Mouse (Mus musculus) small intestine, adult 2 months (tissue): ENCODE data around the gene Mrps27. TPM values are rescaled to one million over a fixed set of nuclear protein-coding genes. Genes with fewer than 3 reads are reported as not detected.

Experiments used
- H3K27ac ChIP-seq: fragments of 200-500 bp; 2 replicates; pipeline ENCODE4 v1.5.1; 2012; ENCODE audit warnings: low read depth, low read length, control low read depth, inconsistent platforms; ENCODE audit not compliant: insufficient read depth
- H3K27me3 ChIP-seq: fragments of 200-500 bp; 2 replicates; pipeline ENCODE4 v1.6.1; 2012; ENCODE audit warnings: mild to moderate bottlenecking, moderate library complexity, low read length, inconsistent platforms; ENCODE audit not compliant: control insufficient read depth, insufficient read depth
- H3K36me3 ChIP-seq: fragments of 200-500 bp; 2 replicates; pipeline ENCODE4 v1.6.1; 2012; ENCODE audit warnings: mild to moderate bottlenecking, low read length, control low read depth, inconsistent platforms; ENCODE audit not compliant: control insufficient read depth, insufficient read depth
- H3K4me1 ChIP-seq: fragments of 200-500 bp; 2 replicates; pipeline ENCODE4 v1.6.1; 2012; ENCODE audit warnings: low read length, inconsistent platforms, mixed read lengths; ENCODE audit not compliant: control insufficient read depth, insufficient read depth, insufficient read length
- H3K4me3 ChIP-seq: fragments of 200-500 bp; 2 replicates; pipeline ENCODE4 v1.5.1; 2012; ENCODE audit warnings: low read depth, mild to moderate bottlenecking, control low read depth, inconsistent platforms, low read length, moderate library complexity
- CTCF ChIP-seq: fragments of 200-500 bp; IDR thresholded peaks from 2 replicates; pipeline ENCODE4 v1.5.1; 2012; ENCODE audit warnings: low read depth, mild to moderate bottlenecking, control low read depth, inconsistent platforms, low read length, moderate library complexity, mixed read lengths; ENCODE audit not compliant: insufficient replicate concordance, insufficient read length; ENCODE audit errors: extremely low read depth
- POLR2A ChIP-seq: fragments of 200-500 bp; IDR thresholded peaks from 2 replicates; pipeline ENCODE4 v1.6.1; 2012; ENCODE audit warnings: low read depth, mild to moderate bottlenecking, control low read depth, inconsistent platforms, low read length, moderate library complexity
- WGBS: fragments of 180-500 bp; shearing (Covaris S2); methylation state at CpG from one replicate; pipeline ENCODE4 v1.1.7; 2018; 5-methylcytosine and 5-hydroxymethylcytosine counted together
- polyA plus RNA-seq: library from polyadenylated mRNA; depleted of rRNA; stranded (reverse); fragments of >200 nt; gene quantifications from 2 replicates; pipeline ENCODE4 v1.2.3, GENCODE M21; 2012

Mrps27 gene
- polyA plus RNA-seq, 1 experiment = 7.8 TPM

DNA sequence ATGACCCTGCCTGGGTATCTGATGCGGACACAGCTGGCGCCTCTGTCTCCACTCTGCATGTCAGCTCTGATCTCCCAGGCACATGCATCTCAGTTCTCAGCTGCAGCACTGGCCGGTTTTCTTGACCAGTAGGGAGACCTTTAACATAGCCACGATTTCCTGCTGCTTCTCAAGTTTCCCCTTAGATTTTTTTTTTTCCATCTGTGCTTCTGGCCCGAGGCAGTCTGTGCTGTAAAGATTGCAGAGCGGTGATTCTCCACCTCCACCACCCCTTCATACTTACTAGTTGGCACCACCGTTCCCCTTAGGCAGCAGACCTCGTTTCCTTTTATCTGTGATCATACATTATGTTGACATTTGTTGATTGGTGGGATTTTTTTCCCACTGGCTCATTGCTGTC, 6.6 kb downstream of the Mrps27 start:
- H3K4me3 ChIP-seq = no peak overlapping the region
- TF ChIP-seq POLR2A (no peak), CTCF (no peak)
- no peaks in the 10 kb centered on the region for H3K27me3 ChIP-seq
- H3K4me1 ChIP-seq = no peaks in the 10 kb centered on the region
- no peak overlapping the region for H3K27ac ChIP-seq
- H3K36me3 ChIP-seq = peaks cover 6% of the 10 kb centered on the region
- 70% methylated on average over 8 of the region's 8 CpGs for WGBS

DNA sequence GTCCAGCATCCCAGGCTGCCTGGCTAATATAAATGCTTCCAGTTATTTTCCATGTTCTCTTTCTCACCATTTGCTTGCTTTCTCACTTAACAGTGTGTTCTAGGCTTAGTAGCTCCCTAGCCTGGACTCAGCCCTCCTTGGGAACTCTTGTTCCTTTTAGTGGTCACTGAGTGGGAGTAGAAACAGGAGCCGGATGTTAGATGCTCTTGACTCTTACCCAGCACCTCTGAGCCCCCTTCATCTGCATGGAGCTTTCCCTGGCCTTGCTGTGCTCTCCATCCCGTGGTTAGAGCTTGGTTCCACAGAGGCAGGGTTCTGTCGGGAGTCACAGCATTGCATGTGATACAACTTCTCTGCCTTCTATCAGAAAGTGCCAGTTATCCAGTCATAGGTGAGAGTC, 7.0 kb downstream of the Mrps27 start:
- TF ChIP-seq POLR2A (no peak), CTCF (no peak)
- H3K4me3 ChIP-seq = no peak overlapping the region
- H3K27me3 ChIP-seq = no peaks in the 10 kb centered on the region
- no peaks in the 10 kb centered on the region for H3K4me1 ChIP-seq
- WGBS = 87% methylated on average over 3 of the region's 3 CpGs
- H3K27ac ChIP-seq = no peak overlapping the region
- peaks cover 6% of the 10 kb centered on the region for H3K36me3 ChIP-seq

DNA sequence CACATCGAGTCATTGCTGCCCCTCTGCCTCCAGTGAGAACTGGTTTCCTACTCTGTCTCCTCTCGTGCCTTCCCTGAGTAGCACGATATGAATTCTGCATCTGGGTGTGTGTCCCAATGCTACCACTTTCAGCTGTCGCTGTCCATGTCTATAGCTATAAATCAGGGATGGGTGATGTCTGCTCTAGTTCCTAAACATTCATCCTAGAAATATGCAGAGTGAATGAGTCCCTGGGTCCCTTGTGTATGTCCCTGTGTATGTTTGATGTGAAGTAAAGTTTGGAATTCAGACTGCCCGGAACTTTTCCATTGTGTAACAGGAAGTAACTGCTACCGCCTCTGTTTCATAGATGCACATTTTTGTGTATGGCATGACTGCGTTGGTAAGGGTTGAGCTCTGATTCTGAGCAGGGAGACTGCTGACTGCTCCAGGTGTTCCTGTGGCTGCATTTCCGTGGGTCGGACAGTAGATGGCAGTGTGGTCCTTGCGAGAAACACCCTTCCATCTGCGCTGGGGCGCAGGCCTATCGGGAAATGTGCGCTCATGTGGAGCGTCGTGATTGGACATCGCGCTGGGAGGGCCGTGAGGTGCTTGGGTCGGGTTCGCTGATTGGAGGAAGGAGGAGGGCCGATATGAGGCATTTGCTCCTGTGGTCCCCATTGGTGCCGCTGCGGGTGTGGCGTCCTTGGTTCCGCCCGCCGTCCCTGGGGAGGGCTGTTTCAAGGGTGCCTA, 8.3 kb downstream of the Mrps27 start:
- Histone ChIP-seq H3K4me3 (peak overlapping the region; percentile 38), H3K4me1 (no peaks in the 10 kb centered on the region), H3K27me3 (no peaks in the 10 kb centered on the region), H3K27ac (peak overlapping the region; percentile 67; the same call in 1 of the 2 replicates), H3K36me3 (peaks cover 5% of the 10 kb centered on the region)
- WGBS = 9% methylated on average over 28 of the region's 28 CpGs
- TF ChIP-seq POLR2A = no peak; the same call in 1 of the 2 replicates
- peak; percentile 95 for TF ChIP-seq CTCF

DNA sequence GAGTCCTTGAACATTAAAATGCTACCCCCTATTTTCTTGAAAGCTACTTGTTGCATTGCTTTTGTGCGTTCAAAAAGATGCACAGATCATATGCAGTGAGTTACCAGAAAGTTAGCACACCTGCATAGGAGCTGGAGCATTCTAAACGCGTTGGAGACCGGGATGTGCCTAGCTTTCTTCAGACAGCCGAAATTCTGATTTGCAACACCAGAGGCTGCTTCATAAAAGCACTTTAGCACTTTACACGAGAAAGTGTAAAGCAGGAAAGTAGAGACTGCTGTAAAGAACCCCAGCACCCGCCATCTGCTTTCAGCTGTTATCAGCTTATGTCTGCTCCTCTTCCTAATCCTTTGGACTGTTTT, 8.9 kb downstream of the Mrps27 start:
- H3K4me3 ChIP-seq = peak overlapping the region; percentile 38
- no peaks in the 10 kb centered on the region for H3K4me1 ChIP-seq
- 4% methylated on average over 7 of the region's 7 CpGs for WGBS
- TF ChIP-seq CTCF (no peak), POLR2A (no peak)
- H3K27me3 ChIP-seq = no peaks in the 10 kb centered on the region
- peaks cover 5% of the 10 kb centered on the region for H3K36me3 ChIP-seq
- peak overlapping the region; percentile 67 for H3K27ac ChIP-seq

DNA sequence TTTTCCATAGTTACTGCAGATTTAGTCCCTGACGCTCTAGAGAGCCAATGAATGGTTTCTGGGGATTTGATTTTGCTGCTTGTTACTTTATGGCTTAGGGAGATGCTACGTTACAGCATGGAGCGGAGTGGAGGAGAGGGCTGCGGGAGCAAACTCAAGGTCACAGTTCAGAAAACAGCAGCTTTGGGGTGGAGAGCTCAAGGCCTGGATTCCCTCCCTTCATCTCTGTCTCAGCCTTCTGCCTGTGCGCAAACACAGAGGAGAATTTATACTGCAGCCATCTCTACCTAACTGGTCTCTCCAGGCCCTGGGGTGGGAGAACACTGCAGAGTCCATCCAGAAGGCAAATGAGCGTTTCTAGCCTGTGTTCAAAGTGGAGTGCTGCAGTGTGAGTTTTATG, 10.5 kb downstream of the Mrps27 start:
- no peak for TF ChIP-seq CTCF
- TF ChIP-seq POLR2A = no peak
- no peaks in the 10 kb centered on the region for H3K4me1 ChIP-seq
- WGBS = 91% methylated on average over 6 of the region's 6 CpGs
- no peak overlapping the region for H3K27ac ChIP-seq
- H3K36me3 ChIP-seq = peaks cover 8% of the 10 kb centered on the region
- H3K4me3 ChIP-seq = no peak overlapping the region
- H3K27me3 ChIP-seq = no peaks in the 10 kb centered on the region

DNA sequence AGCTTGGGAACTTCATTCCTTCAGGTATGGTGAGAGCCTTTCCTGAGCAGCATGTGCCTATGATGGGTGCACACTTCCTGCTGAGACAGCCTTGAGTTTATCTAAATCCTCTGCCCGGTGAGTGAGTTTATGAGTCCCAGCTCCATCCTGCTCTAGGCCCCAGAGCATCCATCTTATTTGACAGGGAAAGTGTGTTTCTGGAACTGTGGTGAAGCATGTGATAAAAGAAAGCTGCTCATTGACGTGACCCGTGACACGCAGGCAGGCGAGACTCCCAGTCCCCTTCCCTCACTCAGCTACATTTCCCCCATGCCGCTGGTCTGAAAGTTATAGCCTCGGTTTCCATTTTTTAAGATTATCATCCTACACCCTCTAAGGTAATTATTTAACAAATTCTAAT, 11.3 kb downstream of the Mrps27 start:
- no peak for TF ChIP-seq CTCF
- TF ChIP-seq POLR2A = no peak
- H3K36me3 ChIP-seq = peaks cover 8% of the 10 kb centered on the region
- H3K4me3 ChIP-seq = no peak overlapping the region
- no peaks in the 10 kb centered on the region for H3K27me3 ChIP-seq
- WGBS = 83% methylated on average over 7 of the region's 7 CpGs
- H3K4me1 ChIP-seq = no peaks in the 10 kb centered on the region
- H3K27ac ChIP-seq = no peak overlapping the region

DNA sequence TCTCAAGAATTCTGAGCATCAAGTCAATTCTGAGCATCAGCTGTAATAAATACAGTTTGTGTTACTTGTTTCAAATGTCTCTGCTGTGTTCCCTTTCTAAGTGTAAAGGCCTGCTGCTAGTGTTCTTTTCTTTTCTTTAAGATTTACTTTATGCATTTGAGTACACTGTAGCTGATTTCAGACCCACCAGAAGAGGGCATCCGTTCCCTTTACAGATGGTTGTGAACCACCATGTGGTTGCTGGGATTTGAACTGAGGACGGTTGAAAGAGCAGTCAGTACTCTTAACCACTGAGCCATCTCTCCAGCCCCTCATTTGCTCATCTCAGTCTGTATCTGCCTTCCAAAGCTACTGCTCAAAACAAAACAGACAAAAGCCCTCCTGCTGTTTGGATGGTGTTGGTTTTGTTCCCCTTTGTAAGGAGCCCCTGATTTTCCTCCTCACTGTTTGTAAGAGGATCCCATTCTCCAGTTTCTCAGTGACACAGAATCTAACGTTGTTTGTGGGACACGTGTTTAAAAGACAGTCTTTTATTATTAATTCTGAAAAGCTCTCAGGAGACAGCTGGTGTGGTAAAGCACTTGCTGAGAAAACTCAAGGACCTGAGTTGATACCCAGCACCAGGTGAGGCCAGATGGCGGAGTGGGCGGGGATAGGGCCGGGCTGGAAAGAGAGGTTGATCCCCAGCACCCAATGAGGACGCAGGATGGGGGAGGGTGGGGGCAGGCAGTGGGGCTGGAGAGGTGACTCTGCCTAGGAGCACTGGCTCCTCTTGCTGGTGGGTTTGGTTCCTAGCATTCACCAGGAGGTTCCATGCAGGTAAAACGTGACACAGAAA, 12.1 kb downstream of the Mrps27 start:
- WGBS = 66% methylated on average over 9 of the region's 9 CpGs
- H3K27me3 ChIP-seq = no peaks in the 10 kb centered on the region
- peaks cover 7% of the 10 kb centered on the region for H3K36me3 ChIP-seq
- no peak for TF ChIP-seq CTCF
- TF ChIP-seq POLR2A = no peak
- no peaks in the 10 kb centered on the region for H3K4me1 ChIP-seq
- no peak overlapping the region for H3K27ac ChIP-seq
- H3K4me3 ChIP-seq = no peak overlapping the region
